Mouse (Mus musculus): ENCODE measurements around the gene Rpa1. TPM values are rescaled to one million over a fixed set of nuclear protein-coding genes. Genes with fewer than 3 reads are reported as not detected.

Rpa1 gene
- total and polyA plus RNA-seq, 3 experiments = 105 to 317 (median 130) TPM

DNA sequence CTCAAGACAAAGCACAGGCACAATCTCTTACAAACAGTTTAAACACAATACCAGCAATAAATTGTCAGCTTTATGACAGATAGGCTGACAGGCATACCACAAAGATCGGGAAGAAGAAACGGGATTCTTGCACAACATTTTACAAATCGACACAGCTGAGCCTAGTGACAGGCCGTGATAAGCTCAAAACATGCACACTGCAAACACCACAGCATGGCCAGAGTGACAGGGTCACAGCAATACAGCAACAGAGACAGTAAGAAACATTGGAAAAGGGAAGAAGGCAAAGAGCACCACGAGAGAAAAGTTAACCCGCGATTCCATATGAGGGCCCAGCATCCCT, 22.2 kb downstream of the Rpa1 start:
- Histone ChIP-seq H3K4me3 (ENCODE audit: low read depth, low read length) (no peak overlapping the region), H3K36me3 (replicated peaks) (peaks cover 91% of the 10 kb centered on the region), H3K4me1 (ENCODE audit: insufficient read depth, low read depth, low read length) (peaks cover 23% of the 10 kb centered on the region), H3K27me3 (ENCODE audit: insufficient read depth, low read length) (no peaks in the 10 kb centered on the region), H3K9me3 (replicated peaks) (no peaks in the 10 kb centered on the region)
- ATAC-seq (ENCODE audit: extremely low read depth, insufficient number of reproducible peaks, low FRiP score, poor library complexity, severe bottlenecking) (no peak), DNase-seq (ENCODE audit: low spot score) (no peak)
- no peak for TF ChIP-seq GATA1 (IDR thresholded peaks at IDR 0.05; ENCODE audit: borderline replicate concordance, low read length)
- no peak for TF ChIP-seq TAL1 (conservative IDR thresholded peaks at IDR 0.05; ENCODE audit: low read depth, low read length)
- no peak for TF ChIP-seq POLR2AphosphoS5 (IDR thresholded peaks at IDR 0.05; ENCODE audit: insufficient replicate concordance, low read depth, low read length)
- TF ChIP-seq CTCF (IDR thresholded peaks at IDR 0.05; ENCODE audit: low read depth, low read length) = no peak
- TF ChIP-seq GATA2 (IDR thresholded peaks at IDR 0.05; ENCODE audit: borderline replicate concordance, low read depth, low read length) = no peak

DNA sequence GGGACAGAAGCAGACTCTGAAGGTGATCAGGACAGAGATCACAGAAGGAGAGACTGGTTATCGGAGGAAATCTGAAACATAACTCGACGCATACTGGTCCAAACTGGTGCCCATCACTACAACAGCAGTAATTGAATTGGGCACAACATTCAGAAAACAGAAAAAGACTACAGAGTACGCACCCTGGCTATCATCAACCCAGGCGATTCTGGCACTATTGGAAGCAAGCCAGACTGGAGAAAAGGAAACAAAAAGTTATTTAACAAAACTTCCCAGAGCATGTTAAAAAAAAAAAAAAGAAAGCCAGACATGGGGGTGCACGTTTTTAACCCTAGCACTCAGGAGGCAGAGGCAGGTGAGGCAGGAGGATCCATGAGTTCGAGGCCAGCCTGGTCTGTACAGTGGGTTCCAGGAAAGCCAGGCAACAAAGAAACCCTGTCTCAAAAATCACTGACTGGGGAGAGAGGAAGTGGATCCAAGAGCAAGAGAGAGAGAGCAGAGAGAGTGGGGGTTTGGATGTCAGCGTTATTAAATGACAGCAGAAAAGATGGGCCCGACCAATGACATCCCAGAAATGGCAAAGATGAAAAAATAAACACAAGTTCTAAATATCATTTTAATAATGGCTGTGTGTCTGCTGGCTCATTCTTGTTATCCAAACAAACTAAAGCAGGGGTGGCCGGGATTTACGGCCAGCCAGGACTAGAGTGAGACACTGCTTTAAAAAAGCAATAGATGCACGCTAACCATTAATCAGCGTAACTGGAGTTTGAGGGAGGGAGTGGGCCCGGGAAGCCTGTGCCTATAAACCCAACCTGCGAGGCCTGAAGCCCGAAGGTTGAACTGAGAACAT, 22.8 kb downstream of the Rpa1 start:
- H3K36me3 ChIP-seq (replicated peaks) = peaks cover 89% of the 10 kb centered on the region
- no peaks in the 10 kb centered on the region for H3K9me3 ChIP-seq (replicated peaks)
- H3K27me3 ChIP-seq (ENCODE audit: insufficient read depth, low read length) = no peaks in the 10 kb centered on the region
- ATAC-seq (ENCODE audit: extremely low read depth, insufficient number of reproducible peaks, low FRiP score, poor library complexity, severe bottlenecking) = no peak
- no peak for TF ChIP-seq GATA1 (IDR thresholded peaks at IDR 0.05; ENCODE audit: borderline replicate concordance, low read length)
- no peak for TF ChIP-seq TAL1 (conservative IDR thresholded peaks at IDR 0.05; ENCODE audit: low read depth, low read length)
- TF ChIP-seq POLR2AphosphoS5 (IDR thresholded peaks at IDR 0.05; ENCODE audit: insufficient replicate concordance, low read depth, low read length) = no peak
- no peak for TF ChIP-seq CTCF (IDR thresholded peaks at IDR 0.05; ENCODE audit: low read depth, low read length)
- TF ChIP-seq GATA2 (IDR thresholded peaks at IDR 0.05; ENCODE audit: borderline replicate concordance, low read depth, low read length) = no peak
- peaks cover 25% of the 10 kb centered on the region for H3K4me1 ChIP-seq (ENCODE audit: insufficient read depth, low read depth, low read length)
- DNase-seq (ENCODE audit: low spot score) = no peak
- H3K4me3 ChIP-seq (ENCODE audit: low read depth, low read length) = no peak overlapping the region

DNA sequence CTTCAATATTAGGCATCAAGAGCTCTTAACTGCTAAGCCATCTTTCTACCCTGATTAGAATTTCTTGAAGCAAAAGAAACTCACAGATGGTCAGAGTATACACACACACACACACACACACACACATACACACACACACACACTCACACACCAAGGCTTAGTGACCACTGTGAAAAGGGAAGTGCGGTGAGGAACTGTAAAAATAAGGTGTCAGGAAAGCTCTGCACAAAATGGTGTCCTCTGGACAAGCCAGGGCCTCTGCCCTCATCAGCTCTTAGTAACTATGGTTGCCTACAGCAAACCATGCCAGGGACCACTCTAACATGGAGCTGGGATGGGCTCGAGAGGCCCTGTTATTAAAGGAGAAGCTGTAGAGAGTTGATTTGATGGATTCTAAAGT, 23.7 kb downstream of the Rpa1 start:
- no peak for ATAC-seq (ENCODE audit: extremely low read depth, insufficient number of reproducible peaks, low FRiP score, poor library complexity, severe bottlenecking)
- no peak for DNase-seq (ENCODE audit: low spot score)
- Histone ChIP-seq H3K36me3 (replicated peaks) (peaks cover 89% of the 10 kb centered on the region), H3K27me3 (ENCODE audit: insufficient read depth, low read length) (no peaks in the 10 kb centered on the region), H3K4me3 (ENCODE audit: low read depth, low read length) (no peak overlapping the region), H3K9me3 (replicated peaks) (no peaks in the 10 kb centered on the region), H3K4me1 (ENCODE audit: insufficient read depth, low read depth, low read length) (peaks cover 27% of the 10 kb centered on the region)
- TF ChIP-seq CTCF (IDR thresholded peaks at IDR 0.05; ENCODE audit: low read depth, low read length) (no peak), GATA1 (IDR thresholded peaks at IDR 0.05; ENCODE audit: borderline replicate concordance, low read length) (no peak), GATA2 (IDR thresholded peaks at IDR 0.05; ENCODE audit: borderline replicate concordance, low read depth, low read length) (no peak), POLR2AphosphoS5 (IDR thresholded peaks at IDR 0.05; ENCODE audit: insufficient replicate concordance, low read depth, low read length) (no peak), TAL1 (conservative IDR thresholded peaks at IDR 0.05; ENCODE audit: low read depth, low read length) (no peak)

GRCm38 (mm10) chr11:75323326-75323737, 24.8 kb downstream of the Rpa1 start:
- ATAC-seq (ENCODE audit: extremely low read depth, insufficient number of reproducible peaks, low FRiP score, poor library complexity, severe bottlenecking) (no peak), DNase-seq (ENCODE audit: low spot score) (no peak)
- peaks cover 27% of the 10 kb centered on the region for H3K4me1 ChIP-seq (ENCODE audit: insufficient read depth, low read depth, low read length)
- H3K27me3 ChIP-seq (ENCODE audit: insufficient read depth, low read length) = no peaks in the 10 kb centered on the region
- TF ChIP-seq GATA2 (IDR thresholded peaks at IDR 0.05; ENCODE audit: borderline replicate concordance, low read depth, low read length) (no peak), POLR2AphosphoS5 (IDR thresholded peaks at IDR 0.05; ENCODE audit: insufficient replicate concordance, low read depth, low read length) (no peak), TAL1 (conservative IDR thresholded peaks at IDR 0.05; ENCODE audit: low read depth, low read length) (no peak)
- H3K9me3 ChIP-seq (replicated peaks) = no peaks in the 10 kb centered on the region
- H3K4me3 ChIP-seq (ENCODE audit: low read depth, low read length) = no peak overlapping the region
- H3K36me3 ChIP-seq (replicated peaks) = peaks cover 90% of the 10 kb centered on the region

GRCm38 (mm10) chr11:75319246-75319645, 28.9 kb downstream of the Rpa1 start:
- peaks cover 24% of the 10 kb centered on the region for H3K4me1 ChIP-seq (ENCODE audit: insufficient read depth, low read depth, low read length)
- H3K36me3 ChIP-seq (replicated peaks) = peaks cover 88% of the 10 kb centered on the region
- no peak for DNase-seq (ENCODE audit: low spot score)

GRCm38 (mm10) chr11:75318351-75319221, 29.5 kb downstream of the Rpa1 start:
- Histone ChIP-seq H3K36me3 (replicated peaks) (peaks cover 90% of the 10 kb centered on the region), H3K9me3 (replicated peaks) (no peaks in the 10 kb centered on the region), H3K27me3 (ENCODE audit: insufficient read depth, low read length) (no peaks in the 10 kb centered on the region), H3K4me3 (ENCODE audit: low read depth, low read length) (no peak overlapping the region), H3K4me1 (ENCODE audit: insufficient read depth, low read depth, low read length) (peaks cover 29% of the 10 kb centered on the region)
- DNase-seq (ENCODE audit: low spot score) (no peak), ATAC-seq (ENCODE audit: extremely low read depth, insufficient number of reproducible peaks, low FRiP score, poor library complexity, severe bottlenecking) (no peak)
- no peak for TF ChIP-seq GATA2 (IDR thresholded peaks at IDR 0.05; ENCODE audit: borderline replicate concordance, low read depth, low read length)
- no peak for TF ChIP-seq CTCF (IDR thresholded peaks at IDR 0.05; ENCODE audit: low read depth, low read length)
- TF ChIP-seq GATA1 (IDR thresholded peaks at IDR 0.05; ENCODE audit: borderline replicate concordance, low read length) = no peak
- no peak for TF ChIP-seq POLR2AphosphoS5 (IDR thresholded peaks at IDR 0.05; ENCODE audit: insufficient replicate concordance, low read depth, low read length)
- TF ChIP-seq TAL1 (conservative IDR thresholded peaks at IDR 0.05; ENCODE audit: low read depth, low read length) = no peak

More at GRCm38 (mm10) chr11:75319246-75319645, 28.9 kb downstream of the Rpa1 start:
- TF ChIP-seq GATA2 (IDR thresholded peaks at IDR 0.05; ENCODE audit: borderline replicate concordance, low read depth, low read length) = no peak
- TF ChIP-seq GATA1 (IDR thresholded peaks at IDR 0.05; ENCODE audit: borderline replicate concordance, low read length) = no peak
- no peak for TF ChIP-seq TAL1 (conservative IDR thresholded peaks at IDR 0.05; ENCODE audit: low read depth, low read length)
- TF ChIP-seq POLR2AphosphoS5 (IDR thresholded peaks at IDR 0.05; ENCODE audit: insufficient replicate concordance, low read depth, low read length) = no peak
- TF ChIP-seq CTCF (IDR thresholded peaks at IDR 0.05; ENCODE audit: low read depth, low read length) = no peak
- no peaks in the 10 kb centered on the region for H3K27me3 ChIP-seq (ENCODE audit: insufficient read depth, low read length)
- ATAC-seq (ENCODE audit: extremely low read depth, insufficient number of reproducible peaks, low FRiP score, poor library complexity, severe bottlenecking) = no peak
- H3K9me3 ChIP-seq (replicated peaks) = no peaks in the 10 kb centered on the region
- H3K4me3 ChIP-seq (ENCODE audit: low read depth, low read length) = no peak overlapping the region
